Mouse (Mus musculus): ENCODE data around the gene Ppp1r3g.
"Not testable (repeated sequence)": the region's sequence is repeated elsewhere in the genome, so short reads cannot be mapped to it uniquely, and the experiment has no call there.

Ppp1r3g gene

GRCm38 (mm10) chr13:35958539-35958938 is at the start of gene Ppp1r3g:
Gene Ppp1r3g, plus strand, starts transcription at chr13:35958839.
- DNase-seq (ENCODE audit: low read depth), result no peak

GRCm38 (mm10) chr13:35911476-35911875 is 47.2 kb upstream of the Ppp1r3g start:
- no peak for DNase-seq (ENCODE audit: low read depth)

GRCm38 (mm10) chr13:35937991-35938390 is 20.6 kb upstream of the Ppp1r3g start:
- no peak for DNase-seq (ENCODE audit: low read depth)

- no peak for DNase-seq (ENCODE audit: low read depth)
These were observed 18.6 kb upstream of the Ppp1r3g start for GRCm38 (mm10) chr13:35939871-35940665.

GRCm38 (mm10) chr13:35940934-35941333 is 17.7 kb upstream of the Ppp1r3g start:
- DNase-seq (ENCODE audit: low read depth), result no peak

- DNase-seq (ENCODE audit: low read depth), result no peak
These were observed 11.8 kb upstream of the Ppp1r3g start for GRCm38 (mm10) chr13:35946659-35947353.

GRCm38 (mm10) chr13:35947354-35948000 is 11.2 kb upstream of the Ppp1r3g start:
- peak; percentile 87 for DNase-seq (ENCODE audit: low read depth)

GRCm38 (mm10) chr13:35949814-35950455 is 8.7 kb upstream of the Ppp1r3g start:
- peak; percentile 6 for DNase-seq (ENCODE audit: low read depth)

GRCm38 (mm10) chr13:35959391-35960067 is 890 bp downstream of the Ppp1r3g start:
- DNase-seq (ENCODE audit: low read depth), result no peak

GRCm38 (mm10) chr13:35963583-35963982 is 4.9 kb downstream of the Ppp1r3g start:
- peak; percentile 2 for DNase-seq (ENCODE audit: low read depth)

- no peak for DNase-seq (ENCODE audit: low read depth)
These were observed 9.1 kb downstream of the Ppp1r3g start for GRCm38 (mm10) chr13:35967690-35968089.

- no peak for DNase-seq (ENCODE audit: low read depth)
These were observed 9.6 kb downstream of the Ppp1r3g start for GRCm38 (mm10) chr13:35968131-35968718.

GRCm38 (mm10) chr13:35968719-35969430 is 10.2 kb downstream of the Ppp1r3g start:
- DNase-seq (ENCODE audit: low read depth), result no peak

- DNase-seq (ENCODE audit: low read depth), result no peak
These were observed 10.7 kb downstream of the Ppp1r3g start for GRCm38 (mm10) chr13:35969431-35969721.

GRCm38 (mm10) chr13:35969829-35970228 is 11.2 kb downstream of the Ppp1r3g start:
- no peak for DNase-seq (ENCODE audit: low read depth)

- no peak for DNase-seq (ENCODE audit: low read depth)
These were observed 18.3 kb downstream of the Ppp1r3g start for GRCm38 (mm10) chr13:35976912-35977311.

- DNase-seq (ENCODE audit: low read depth), result no peak
These were observed 21.8 kb downstream of the Ppp1r3g start for GRCm38 (mm10) chr13:35980471-35980870.

- no peak for DNase-seq (ENCODE audit: low read depth)
These were observed 24.3 kb downstream of the Ppp1r3g start for GRCm38 (mm10) chr13:35982985-35983384.

- no peak for DNase-seq (ENCODE audit: low read depth)
These were observed 30.7 kb downstream of the Ppp1r3g start for GRCm38 (mm10) chr13:35989329-35989728.

GRCm38 (mm10) chr13:35991185-35991584 is 32.5 kb downstream of the Ppp1r3g start:
- DNase-seq (ENCODE audit: low read depth), result not testable (repeated sequence)

- peak; percentile 51 for DNase-seq (ENCODE audit: low read depth)
These were observed 35.4 kb downstream of the Ppp1r3g start for GRCm38 (mm10) chr13:35994067-35994466.
